Mouse (Mus musculus) brain, embryonic 18.5 days (tissue): ENCODE measurements around the gene Olfr394.
"Not testable (repeated sequence)": the region's sequence is repeated elsewhere in the genome, so short reads cannot be mapped to it uniquely, and the experiment has no call there.

Source experiments
- DNase-seq: peaks from one replicate; pipeline ENCODE4 v3.0.0-alpha.2; 2012; ENCODE audit warnings: low read depth, low spot score

The Olfr394 gene

GRCm38 (mm10) chr11:73890671-73891070, at the start of gene Olfr394:
TSS of gene Olfr394 (minus strand) at chr11:73890771.
- DNase-seq = no peak

- DNase-seq = no peak
These were observed 45.8 kb upstream of the Olfr394 start, which contains the start of gene Olfr23 for GRCm38 (mm10) chr11:73936377-73936776. TSS of gene Olfr23 (plus strand) at chr11:73936677.

DNA sequence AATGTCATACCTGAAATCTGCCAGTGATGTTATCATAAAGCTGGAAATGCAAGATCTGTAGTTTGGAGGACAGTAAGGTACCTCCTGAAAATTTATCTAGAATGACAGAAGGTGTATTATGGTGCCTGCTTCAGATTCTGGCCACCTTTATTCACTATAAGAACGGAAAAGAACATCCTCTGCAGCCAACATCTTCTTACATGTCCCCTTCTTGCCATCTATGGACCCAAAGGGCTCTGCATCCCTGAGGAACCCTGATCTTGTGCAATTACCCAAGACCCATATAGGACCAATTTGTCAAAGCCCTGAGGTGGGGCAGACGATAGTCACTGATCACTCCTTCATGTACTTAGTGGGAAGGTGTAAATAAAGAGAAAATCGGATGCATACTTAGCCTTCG, 18.6 kb upstream of the Olfr394 start, which contains the start of gene Olfr395:
Olfr395 (minus strand) TSS at position 101 of the 400 bp plus-strand sequence.
- not testable (repeated sequence) for DNase-seq

DNA sequence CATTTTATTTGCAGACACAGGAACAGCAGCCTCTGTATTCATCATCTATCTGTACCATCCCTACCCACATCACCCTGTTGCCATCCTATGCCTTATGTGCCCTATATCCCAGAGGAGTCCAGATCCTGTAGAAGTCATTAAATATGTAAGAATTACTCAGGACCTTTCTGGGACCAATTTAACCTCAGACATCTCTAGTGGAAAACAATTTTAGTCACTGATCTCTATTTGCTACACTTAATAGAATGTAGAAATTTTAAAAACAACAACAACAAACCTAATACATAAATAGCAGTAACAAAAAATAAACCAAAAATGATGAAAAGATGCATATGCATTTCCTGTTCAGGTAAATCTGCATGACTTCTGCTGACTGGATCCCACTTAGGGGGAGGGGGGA, 39.2 kb downstream of the Olfr394 start, which contains the start of gene Olfr393:
Olfr393 (minus strand) TSS at position 101 of the 400 bp plus-strand sequence.
- no peak for DNase-seq
